Mouse (Mus musculus) myocyte (in vitro differentiated cells): ENCODE results near the gene Endou.

Experiments
- CEBPB ChIP-seq: IDR thresholded peaks from 2 replicates; pipeline ENCODE4 v1.6.1; 2011; ENCODE audit warnings: mild to moderate bottlenecking, moderate library complexity; ENCODE audit not compliant: poor library complexity, insufficient read depth, severe bottlenecking
- E2F4 ChIP-seq: IDR thresholded peaks from one replicate; pipeline ENCODE4 v1.6.1; 2011; ENCODE audit warnings: mild to moderate bottlenecking, control low read depth, moderate library complexity; ENCODE audit not compliant: insufficient read depth
- MAX ChIP-seq: IDR thresholded peaks from one replicate; pipeline ENCODE4 v1.6.1; 2011; ENCODE audit warnings: low read depth, mild to moderate bottlenecking, control low read depth
- MYOD1 ChIP-seq, 3 experiments: IDR thresholded peaks; one replicate each; pipeline ENCODE4 v1.6.1; 2011; ENCODE audit warnings: control low read depth in 2 of 3, low read depth in 2 of 3, mild to moderate bottlenecking in 2 of 3, moderate library complexity in 1 of 3; ENCODE audit not compliant: insufficient read length in 2 of 3, control insufficient read depth in 1 of 3
- MYOG ChIP-seq, 3 experiments: IDR thresholded peaks; one replicate each; pipeline ENCODE4 v1.6.1; 2011; ENCODE audit warnings: control low read depth in 2 of 3, low read depth in 2 of 3, mild to moderate bottlenecking in 2 of 3; ENCODE audit not compliant: insufficient read length in 2 of 3, control insufficient read depth in 1 of 3, insufficient read depth in 1 of 3
- POLR2A ChIP-seq: IDR thresholded peaks from one replicate; pipeline ENCODE4 v1.6.1; 2011; ENCODE audit warnings: low read depth, mild to moderate bottlenecking, control low read depth, moderate library complexity; ENCODE audit not compliant: insufficient read length
- POLR2AphosphoS2 ChIP-seq: IDR thresholded peaks from one replicate; pipeline ENCODE4 v1.6.1; 2011; ENCODE audit warnings: low read depth, control low read depth; ENCODE audit not compliant: insufficient read length
- REST ChIP-seq: IDR thresholded peaks from one replicate; pipeline ENCODE4 v1.6.1; 2011; ENCODE audit warnings: mild to moderate bottlenecking, control low read depth, moderate library complexity; ENCODE audit not compliant: insufficient read depth, insufficient read length
- SRF ChIP-seq: IDR thresholded peaks from one replicate; pipeline ENCODE4 v1.6.1; 2011; ENCODE audit warnings: low read depth; ENCODE audit not compliant: control insufficient read depth, insufficient read length
- TCF12 ChIP-seq: IDR thresholded peaks from one replicate; pipeline ENCODE4 v1.6.1; 2011; ENCODE audit warnings: mild to moderate bottlenecking, control low read depth; ENCODE audit not compliant: poor library complexity, insufficient read depth, severe bottlenecking
- TCF3 ChIP-seq: IDR thresholded peaks from one replicate; pipeline ENCODE4 v1.6.1; 2011; ENCODE audit warnings: low read depth, control low read depth; ENCODE audit not compliant: insufficient read length
- USF1 ChIP-seq: IDR thresholded peaks from one replicate; pipeline ENCODE4 v1.6.1; 2011; ENCODE audit warnings: low read depth, mild to moderate bottlenecking, control low read depth, moderate library complexity

DNA sequence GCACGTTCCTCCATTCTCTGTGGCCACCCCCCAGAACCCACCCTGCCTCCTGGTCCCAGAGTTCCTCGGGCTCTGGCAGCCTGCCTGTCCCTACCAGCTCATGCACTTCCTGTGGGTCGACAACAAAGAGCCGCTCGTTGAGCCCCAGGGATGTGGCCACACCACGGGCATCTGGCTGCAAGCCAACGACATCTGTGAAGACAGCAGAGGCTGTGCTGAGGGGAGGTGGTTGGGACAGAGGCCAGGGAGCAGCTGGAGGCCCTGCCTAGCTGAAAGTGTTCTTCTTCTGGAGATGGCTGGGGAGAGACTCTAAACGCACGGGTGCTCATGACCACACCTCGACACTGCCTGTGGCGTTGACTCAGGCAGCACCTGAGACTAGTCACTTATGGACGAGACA lies 19.6 kb upstream of the Endou start:
- TF ChIP-seq POLR2A, result no peak
- peak in 2 of 3 experiments; percentile 80 to 92 for TF ChIP-seq MYOG (IDR thresholded peaks at IDR 0.05; ENCODE audit: control insufficient read depth in 1 of 3, insufficient read depth in 1 of 3, insufficient read length in 2 of 3, low read depth in 2 of 3)
- TF ChIP-seq MAX, result no peak
- no peak for TF ChIP-seq E2F4
- TF ChIP-seq SRF, result peak; percentile 24
- TF ChIP-seq TCF12, result peak; percentile 81
- no peak for TF ChIP-seq REST
- TF ChIP-seq USF1, result no peak
- TF ChIP-seq POLR2AphosphoS2, result no peak
- peak; percentile 12; the same call in 1 of the 2 replicates for TF ChIP-seq CEBPB
- peak; percentile 83 for TF ChIP-seq TCF3
- peak in 2 of 3 experiments; percentile 90 to 95 for TF ChIP-seq MYOD1 (IDR thresholded peaks at IDR 0.05; ENCODE audit: control insufficient read depth in 1 of 3, insufficient read length in 2 of 3, low read depth in 2 of 3)
